Mouse (Mus musculus): ENCODE measurements around the gene Cd72.

Gene Cd72

DNA sequence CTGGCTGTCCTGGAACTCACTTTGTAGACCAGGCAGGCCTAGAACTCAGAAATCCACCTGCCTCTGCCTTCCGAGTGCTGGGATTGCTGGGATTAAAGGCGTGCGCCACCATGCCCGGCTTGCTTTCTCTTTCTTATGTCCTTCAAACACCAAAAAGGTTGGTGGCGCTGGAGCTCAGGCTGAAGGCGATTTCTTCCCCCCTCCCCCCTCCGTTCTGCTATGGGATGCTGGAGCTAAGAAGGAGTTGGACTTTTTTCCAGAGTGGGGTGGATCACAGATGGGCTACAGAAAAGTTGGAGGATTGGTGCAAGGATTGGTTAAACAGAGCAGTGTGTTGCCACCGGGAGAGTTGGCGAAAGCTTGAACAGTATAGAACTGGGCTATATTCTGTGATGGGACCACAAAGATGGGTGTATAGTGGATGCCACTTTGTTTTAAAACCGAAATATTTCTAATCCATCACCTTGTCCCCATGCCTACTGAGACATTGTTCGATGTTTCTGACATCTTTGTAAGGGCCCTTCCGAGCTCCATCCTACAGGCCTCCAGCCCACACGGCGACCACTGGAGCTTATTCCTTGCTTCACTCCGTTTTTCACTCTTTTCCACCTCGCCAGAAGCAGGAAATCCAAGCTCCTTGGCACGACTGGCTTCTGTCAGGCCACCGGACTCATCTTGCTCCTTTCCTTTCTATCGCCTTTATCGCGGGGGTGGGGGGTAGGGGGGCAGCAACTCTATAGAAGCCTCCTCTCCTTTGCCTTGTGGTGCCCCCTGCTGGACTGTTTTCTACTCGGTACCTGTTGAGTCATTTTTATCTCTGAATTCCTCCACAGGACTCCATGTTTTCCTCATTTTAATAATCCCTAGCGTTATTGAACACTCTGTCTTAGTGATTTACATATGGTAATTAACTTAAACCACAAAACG, 24.7 kb upstream of the Cd72 start:
- peak; percentile 58 to 64 for DNase-seq (ENCODE audit: low spot score in 2 of 2)

GRCm38 (mm10) chr4:43478534-43478858, 24.1 kb upstream of the Cd72 start:
- no peak for DNase-seq (ENCODE audit: low spot score in 2 of 2)

- DNase-seq (ENCODE audit: low spot score in 2 of 2), result peak; percentile 71 to 87
Measured at GRCm38 (mm10) chr4:43477857-43478533, 23.6 kb upstream of the Cd72 start.

DNA sequence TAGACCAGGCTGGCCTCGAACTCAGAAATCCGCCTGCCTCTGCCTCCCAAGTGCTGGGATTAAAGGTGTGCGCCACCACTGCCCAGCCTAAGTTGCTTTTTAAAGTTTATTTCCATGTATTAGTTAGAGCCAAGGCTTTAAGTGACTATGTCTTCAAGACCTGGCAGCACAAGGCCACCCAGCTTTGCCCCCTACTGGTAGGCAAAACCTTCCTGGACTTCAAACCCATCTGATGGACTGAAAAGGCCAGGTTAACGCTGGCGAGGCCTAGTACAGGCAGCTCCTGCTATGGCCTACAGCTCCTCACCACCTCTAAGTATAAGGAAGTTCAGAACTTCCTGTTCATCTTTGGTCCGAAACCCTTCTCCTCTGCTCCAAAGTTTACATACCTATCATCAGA, 22.2 kb upstream of the Cd72 start:
- DNase-seq (ENCODE audit: low spot score in 2 of 2), result no peak

- DNase-seq (ENCODE audit: low spot score in 2 of 2), result no peak
Measured at GRCm38 (mm10) chr4:43473636-43474035, 19.2 kb upstream of the Cd72 start.

- DNase-seq (ENCODE audit: low spot score in 2 of 2), result no peak
Measured at GRCm38 (mm10) chr4:43470301-43470700, 15.9 kb upstream of the Cd72 start.

DNA sequence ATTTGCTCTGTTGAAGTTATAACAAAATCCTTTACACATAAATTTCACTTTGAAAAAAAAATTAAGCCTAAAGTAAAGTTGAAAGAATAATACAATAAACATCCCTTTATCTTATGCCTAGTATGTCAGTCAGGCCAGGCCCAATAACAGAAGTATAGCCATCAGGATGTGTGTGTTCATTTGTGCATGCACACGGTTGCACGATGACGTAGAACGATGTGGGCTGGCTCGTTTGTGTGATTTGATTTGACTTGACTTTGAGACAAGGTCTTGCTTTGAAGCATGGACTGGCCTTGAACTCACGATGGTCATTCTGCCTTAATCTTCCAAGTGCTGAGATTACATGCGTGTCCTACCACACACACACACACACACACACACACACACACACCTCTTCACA, 12.4 kb upstream of the Cd72 start:
- DNase-seq (ENCODE audit: low spot score in 2 of 2), result no peak

- no peak for DNase-seq (ENCODE audit: low spot score in 2 of 2)
Measured at GRCm38 (mm10) chr4:43465935-43466334, 11.5 kb upstream of the Cd72 start.

DNA sequence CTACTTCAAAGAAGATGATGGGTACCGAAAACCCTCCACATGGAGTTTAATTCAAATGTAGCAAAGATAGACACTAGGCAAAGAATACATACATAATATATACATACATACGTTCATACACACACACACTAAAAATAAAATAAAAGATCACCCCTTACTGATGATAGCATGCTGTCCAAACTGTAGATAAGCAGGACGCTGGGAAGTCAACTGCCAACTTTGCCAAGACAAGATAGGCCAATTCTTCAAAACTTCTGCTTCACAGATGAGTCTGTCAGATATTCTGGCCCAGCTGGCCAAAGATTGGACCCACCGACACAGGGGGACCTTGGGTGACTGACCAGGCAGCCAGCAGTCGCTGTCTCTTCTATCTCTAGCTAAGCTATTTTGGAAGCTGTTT, 8.7 kb upstream of the Cd72 start:
- DNase-seq (ENCODE audit: low spot score in 2 of 2), result no peak

DNA sequence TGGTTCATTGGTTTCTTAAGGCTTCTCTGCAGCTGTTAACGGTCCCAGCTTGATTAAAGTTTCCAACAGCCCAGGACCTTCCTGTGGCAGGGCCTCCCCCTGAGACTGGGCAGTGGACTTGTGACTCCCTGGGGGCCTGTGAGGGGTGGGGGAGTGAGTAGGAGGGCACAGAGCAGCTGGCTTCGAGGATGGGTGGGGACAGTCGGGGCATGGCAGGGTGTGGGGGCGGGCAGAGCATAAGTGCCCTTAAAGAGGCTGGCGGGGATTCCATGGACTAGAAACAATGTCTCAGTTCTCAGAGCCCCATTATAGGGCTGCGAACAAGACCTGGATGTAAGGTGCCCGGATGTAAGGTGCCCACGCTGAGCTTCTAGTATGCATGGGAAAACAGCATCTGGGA, 2.7 kb upstream of the Cd72 start:
- no peak for DNase-seq (ENCODE audit: low spot score in 2 of 2)

DNA sequence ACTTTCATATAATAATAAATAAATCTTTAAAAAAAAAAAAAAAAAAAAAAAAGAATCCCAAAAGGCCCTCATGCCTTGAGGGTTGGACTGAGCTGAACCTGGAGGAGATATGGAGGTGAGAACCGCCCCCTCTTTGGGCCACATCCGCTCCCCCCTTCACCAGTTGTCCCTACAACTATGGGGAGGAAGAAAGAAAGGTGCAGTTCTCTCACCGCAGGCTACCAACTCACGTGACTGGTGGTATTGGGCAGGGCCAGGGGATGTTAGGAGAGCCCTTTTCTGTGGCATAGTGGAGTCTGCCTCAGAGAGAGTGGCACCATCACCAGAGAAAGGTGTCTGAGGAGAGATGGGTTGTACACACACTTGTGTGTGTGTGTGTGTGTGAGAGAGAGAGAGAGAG, 2.0 kb upstream of the Cd72 start:
- no peak for DNase-seq (ENCODE audit: low spot score in 2 of 2)

- DNase-seq (ENCODE audit: low spot score in 2 of 2), result no peak
Measured at GRCm38 (mm10) chr4:43453413-43453812, 1.0 kb downstream of the Cd72 start.

DNA sequence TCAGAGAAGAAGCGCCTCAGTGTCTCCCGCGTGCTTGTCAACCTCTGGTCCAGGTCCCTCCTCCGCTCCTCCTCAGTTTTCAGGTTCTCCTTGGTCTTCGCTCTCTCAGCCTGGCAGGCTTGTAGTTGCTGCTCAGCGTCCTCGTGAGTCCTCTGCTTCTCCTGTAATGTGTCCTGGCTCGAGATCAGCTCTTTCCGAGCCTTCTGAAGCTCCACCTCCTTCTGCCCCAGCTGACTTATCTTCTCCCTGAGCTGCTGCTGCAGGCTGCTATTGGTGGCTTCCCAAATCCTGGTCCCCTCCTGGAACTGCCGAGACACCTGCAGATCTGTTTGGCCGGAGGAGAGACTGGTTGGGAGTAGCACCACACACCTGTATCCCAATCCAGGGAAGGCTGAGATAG, 2.1 kb downstream of the Cd72 start:
- no peak for DNase-seq (ENCODE audit: low spot score in 2 of 2)

- no peak for DNase-seq (ENCODE audit: low spot score in 2 of 2)
Measured at GRCm38 (mm10) chr4:43448554-43448953, 5.9 kb downstream of the Cd72 start.

DNA sequence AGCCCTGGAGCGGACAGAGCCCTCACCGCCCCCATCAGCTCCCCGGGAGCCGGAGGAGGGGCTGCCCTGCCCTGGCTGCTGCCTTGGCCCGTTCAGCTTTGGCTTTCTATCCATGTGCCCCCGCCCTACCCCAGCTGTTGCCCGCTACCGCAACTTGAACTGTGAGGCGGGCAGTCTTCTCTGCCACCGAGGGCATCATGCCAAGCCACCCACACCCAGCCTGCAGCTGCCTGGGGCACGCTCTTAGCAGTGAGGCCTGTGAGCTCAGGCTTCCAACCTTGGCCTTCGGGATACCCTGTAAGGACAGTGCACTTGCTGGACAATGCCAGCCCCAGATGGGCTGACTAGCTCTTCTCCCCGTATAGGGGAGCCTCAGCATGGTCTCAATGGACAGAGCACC, 7.2 kb downstream of the Cd72 start:
- no peak for DNase-seq (ENCODE audit: low spot score in 2 of 2)

GRCm38 (mm10) chr4:43443511-43443910, 10.9 kb downstream of the Cd72 start:
- no peak for DNase-seq (ENCODE audit: low spot score in 2 of 2)

- DNase-seq (ENCODE audit: low spot score in 2 of 2), result peak; percentile 70 to 76
Measured at GRCm38 (mm10) chr4:43442456-43443361, 11.7 kb downstream of the Cd72 start.

DNA sequence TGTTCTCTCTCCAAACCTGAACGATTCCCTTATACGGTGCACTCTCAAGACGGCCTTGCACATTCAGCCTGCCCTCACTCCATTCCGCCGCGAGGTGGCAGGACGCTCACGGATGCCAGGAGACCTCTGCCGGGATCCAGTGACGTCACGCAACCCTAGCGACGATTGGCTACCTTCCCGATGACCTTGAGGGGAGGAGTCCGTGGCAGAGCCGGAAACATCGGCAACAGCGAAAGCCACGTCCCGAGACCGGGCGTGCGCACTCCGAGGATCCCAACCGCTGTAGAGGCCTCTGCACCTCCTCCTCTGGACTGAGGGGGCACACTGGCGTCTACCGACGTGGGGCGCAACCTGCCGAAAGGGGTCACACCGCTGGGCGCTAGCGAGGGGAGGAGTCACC, 12.4 kb downstream of the Cd72 start:
- peak; percentile 99 to 100 for DNase-seq (ENCODE audit: low spot score in 2 of 2)

DNA sequence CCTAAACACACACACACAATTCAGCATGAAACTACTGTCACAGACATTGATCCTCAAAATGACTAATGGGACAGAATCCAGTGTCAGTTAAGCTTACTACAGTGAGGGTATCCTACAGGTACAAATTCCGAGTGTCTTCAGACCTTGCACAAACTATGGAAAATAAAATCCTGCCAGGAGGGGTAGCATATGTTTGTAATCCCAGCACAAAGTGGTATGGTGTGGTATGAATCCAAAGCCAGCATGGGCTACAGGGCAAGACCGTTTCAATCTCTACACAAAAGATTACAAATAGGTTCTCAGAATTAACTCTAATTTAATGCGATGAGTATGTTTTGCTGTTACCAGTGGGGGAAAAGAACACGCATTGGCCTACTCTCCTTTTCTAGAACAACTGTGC, 12.8 kb downstream of the Cd72 start, which contains the start of gene Tesk1:
Tesk1 (plus strand) TSS at position 301 of the 400 bp plus-strand sequence.
- no peak for DNase-seq (ENCODE audit: low spot score in 2 of 2)

DNA sequence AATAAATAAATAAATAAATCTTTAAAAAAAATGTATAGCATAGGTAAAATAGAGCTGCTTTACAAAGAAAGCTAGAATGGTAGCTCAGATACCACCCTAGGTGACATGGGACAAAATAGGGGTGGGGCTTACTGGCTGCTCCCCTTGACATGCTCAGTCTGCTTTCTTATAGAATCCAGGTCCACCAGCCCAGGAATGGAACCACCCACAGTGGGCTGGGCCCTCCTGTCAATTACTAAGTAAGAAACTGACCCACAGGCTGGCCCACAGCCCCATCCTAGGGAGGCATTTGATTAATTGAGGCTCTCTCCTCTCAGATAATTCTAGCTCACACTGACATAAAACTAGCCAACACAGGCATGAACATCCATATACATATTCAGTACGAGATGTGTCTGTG, 21.6 kb downstream of the Cd72 start:
- no peak for DNase-seq (ENCODE audit: low spot score in 2 of 2)

DNA sequence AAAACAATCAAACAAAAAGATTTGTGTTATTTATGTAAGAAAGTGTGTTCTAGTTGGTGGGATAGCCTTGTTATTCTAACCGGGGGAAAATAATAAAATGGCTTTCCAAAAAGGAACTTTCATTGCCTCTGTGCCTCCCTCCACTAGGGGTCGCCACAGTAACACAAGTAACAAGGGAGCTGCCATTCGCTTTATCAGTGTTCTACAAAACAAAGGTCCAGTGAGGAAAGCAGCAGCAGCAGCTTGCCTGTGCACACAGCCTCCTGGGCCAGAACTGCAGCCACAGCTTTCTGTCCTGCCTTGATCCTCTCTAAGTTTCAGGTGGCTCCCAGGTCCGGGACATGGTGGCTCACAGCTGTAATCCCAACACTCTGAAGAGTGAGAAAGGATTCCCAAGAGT, 22.7 kb downstream of the Cd72 start:
- DNase-seq (ENCODE audit: low spot score in 2 of 2), result peak; percentile 64 to 80

DNA sequence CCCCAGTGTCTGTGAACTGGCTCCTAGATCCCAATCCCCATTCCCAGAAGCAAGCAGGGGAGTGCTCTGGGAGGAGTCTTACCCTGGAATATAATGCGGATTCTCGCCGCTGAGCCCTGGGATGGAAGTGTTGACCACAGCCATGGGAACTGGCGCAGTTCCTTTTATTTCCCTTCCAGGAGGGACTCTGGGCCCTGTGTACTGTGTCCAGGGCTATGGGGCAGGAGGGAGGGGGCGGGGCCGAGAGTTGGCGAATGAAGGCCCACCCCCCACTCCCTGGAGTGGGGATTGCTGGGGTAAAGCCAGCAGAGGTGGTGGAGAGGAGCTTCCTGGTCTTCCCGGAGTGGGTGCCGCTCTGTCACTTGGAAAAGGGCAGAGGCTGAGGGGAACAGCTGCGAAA, 25.5 kb downstream of the Cd72 start, which contains the start of gene Fam166b:
Fam166b (minus strand) TSS at position 189 of the 400 bp plus-strand sequence.
- no peak for DNase-seq (ENCODE audit: low spot score in 2 of 2)
